Mouse (Mus musculus) heart, embryonic 12.5 days (tissue): Measurements from ENCODE around the gene Abca13. TPM values are rescaled to one million over a fixed set of nuclear protein-coding genes. Genes with fewer than 3 reads are reported as not detected.
"Not testable (repeated sequence)": the region's sequence is repeated elsewhere in the genome, so short reads cannot be mapped to it uniquely, and the experiment has no call there.

Experiments
- ATAC-seq: fragments of 200-750 bp; cut with Nextera tagmentation; 2 replicates; pipeline ENCODE4 v1.8.0; 2017; ENCODE audit warnings: moderate TSS enrichment, moderate library complexity; ENCODE audit not compliant: insufficient number of reproducible peaks, low FRiP score
- H3K27ac ChIP-seq: fragments of 300-500 bp; sonication (generic); 2 replicates; pipeline ENCODE4 v1.5.1; 2016; ENCODE audit warnings: mild to moderate bottlenecking, moderate library complexity; ENCODE audit not compliant: poor library complexity, severe bottlenecking
- H3K27me3 ChIP-seq: fragments of 300-500 bp; sonication (generic); replicated peaks from 2 replicates; pipeline ENCODE4 v1.6.1; 2016; ENCODE audit warnings: mild to moderate bottlenecking, moderate library complexity
- H3K36me3 ChIP-seq: fragments of 300-500 bp; sonication (generic); 2 replicates; pipeline ENCODE4 v1.6.1; 2016; ENCODE audit warnings: mild to moderate bottlenecking, moderate library complexity
- H3K4me1 ChIP-seq: fragments of 300-500 bp; sonication (generic); replicated peaks from 2 replicates; pipeline ENCODE4 v1.6.1; 2016; ENCODE audit warnings: mild to moderate bottlenecking
- H3K4me2 ChIP-seq: fragments of 300-500 bp; sonication (generic); 2 replicates; pipeline ENCODE4 v1.6.1; 2016; ENCODE audit warnings: mild to moderate bottlenecking, moderate library complexity
- H3K4me3 ChIP-seq: fragments of 300-500 bp; sonication (generic); 2 replicates; pipeline ENCODE4 v1.5.1; 2016; ENCODE audit warnings: mild to moderate bottlenecking
- H3K9ac ChIP-seq: fragments of 300-500 bp; sonication (generic); 2 replicates; pipeline ENCODE4 v1.6.1; 2016; ENCODE audit warnings: mild to moderate bottlenecking, moderate library complexity
- H3K9me3 ChIP-seq: fragments of 300-500 bp; sonication (generic); replicated peaks from 2 replicates; pipeline ENCODE4 v1.6.1; 2016; ENCODE audit warnings: mild to moderate bottlenecking, moderate library complexity
- WGBS: fragments of 180-500 bp; shearing (Covaris S2); methylation state at CpG from one replicate; pipeline ENCODE4 v1.1.7; 2016; 5-methylcytosine and 5-hydroxymethylcytosine counted together
- polyA plus RNA-seq: library from polyadenylated mRNA; unstranded; fragments of >200 nt; fragmentation: Nextera tagmentation; extraction: Ambion mirVana; gene quantifications from 2 replicates; pipeline ENCODE4 v1.2.1, GENCODE M21; 2016

Gene Abca13
- polyA plus RNA-seq, 1 experiment from 2014 or later, result 0.01 TPM

DNA sequence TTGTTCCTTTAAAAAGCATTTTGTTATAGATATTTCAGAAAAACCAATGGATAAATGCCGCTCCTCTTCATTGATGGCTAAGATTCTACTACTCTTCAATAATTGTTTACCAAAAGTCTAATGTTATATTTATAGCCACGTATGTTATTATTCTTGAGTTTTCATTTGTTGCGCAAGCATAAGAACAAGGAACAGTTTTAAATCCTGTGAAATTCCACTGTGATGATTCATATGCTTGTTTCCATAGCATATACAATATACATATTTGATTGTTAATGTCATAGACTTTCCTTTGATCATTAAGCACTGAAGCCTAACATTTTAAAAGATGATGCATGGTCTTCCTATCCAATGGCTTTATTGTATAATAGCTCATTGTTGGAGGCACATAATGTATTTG, 3.1 kb downstream of the Abca13 start:
- ATAC-seq, result no peak
- H3K4me3 ChIP-seq, result no peak overlapping the region

DNA sequence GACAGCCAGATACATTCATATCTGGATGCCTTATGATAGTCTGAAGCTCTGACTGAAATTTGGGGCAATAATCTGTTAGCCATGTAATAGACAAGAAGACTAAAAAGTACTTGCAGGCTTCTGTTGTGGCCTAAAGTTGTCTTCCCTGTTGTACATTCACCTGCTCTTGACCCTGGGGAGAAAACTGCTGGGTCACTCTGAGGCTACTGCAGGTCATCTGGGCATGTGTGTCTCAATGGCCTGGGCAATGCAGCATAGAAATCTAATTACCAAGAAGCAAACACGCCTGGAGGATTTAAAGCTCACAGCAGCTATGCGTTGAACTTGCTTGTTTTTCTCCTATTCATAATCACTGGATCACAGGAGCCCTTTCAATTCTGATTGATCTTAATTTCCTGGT, 8.1 kb downstream of the Abca13 start:
- WGBS, result 73% methylated on average over 2 of the region's 2 CpGs
- no peaks in the 10 kb centered on the region for H3K9me3 ChIP-seq
- H3K4me2 ChIP-seq, result no peak overlapping the region
- no peak overlapping the region for H3K27ac ChIP-seq
- ATAC-seq, result no peak
- no peaks in the 10 kb centered on the region for H3K27me3 ChIP-seq
- H3K9ac ChIP-seq, result no peak overlapping the region
- no peaks in the 10 kb centered on the region for H3K4me1 ChIP-seq
- no peak overlapping the region for H3K4me3 ChIP-seq
- H3K36me3 ChIP-seq, result no peaks in the 10 kb centered on the region

More for the DNA sequence above, 3.1 kb downstream of the Abca13 start:
- 87% methylated on average over 3 of the region's 3 CpGs for WGBS
- Histone ChIP-seq H3K9me3 (no peaks in the 10 kb centered on the region), H3K4me2 (no peak overlapping the region), H3K36me3 (no peaks in the 10 kb centered on the region), H3K9ac (no peak overlapping the region), H3K27ac (no peak overlapping the region), H3K27me3 (no peaks in the 10 kb centered on the region), H3K4me1 (no peaks in the 10 kb centered on the region)

DNA sequence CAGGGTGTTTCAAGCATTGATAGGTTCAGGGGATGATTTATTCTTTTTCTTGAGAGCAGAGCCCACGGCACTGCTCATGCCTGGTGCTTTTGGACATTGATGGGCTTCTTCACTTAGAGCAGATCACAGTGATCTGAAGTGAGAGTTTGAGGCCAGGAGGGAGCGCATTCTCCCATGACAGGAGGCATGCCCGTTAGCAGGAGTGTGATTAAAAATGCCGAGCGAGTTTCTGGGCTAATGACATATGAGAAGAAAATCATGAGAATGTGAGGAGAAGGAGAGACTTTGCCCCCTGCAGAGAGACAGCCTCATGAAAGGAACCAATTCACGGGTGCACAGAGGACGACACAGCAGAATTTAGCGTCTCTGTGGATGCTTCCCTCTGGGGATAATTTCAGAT, 19.0 kb downstream of the Abca13 start:
- Histone ChIP-seq H3K27ac (no peak overlapping the region), H3K4me2 (no peak overlapping the region), H3K4me3 (no peak overlapping the region), H3K4me1 (no peaks in the 10 kb centered on the region), H3K9me3 (no peaks in the 10 kb centered on the region), H3K36me3 (no peaks in the 10 kb centered on the region), H3K27me3 (no peaks in the 10 kb centered on the region), H3K9ac (no peak overlapping the region)
- WGBS, result 61% methylated on average over 8 of the region's 8 CpGs
- no peak for ATAC-seq

DNA sequence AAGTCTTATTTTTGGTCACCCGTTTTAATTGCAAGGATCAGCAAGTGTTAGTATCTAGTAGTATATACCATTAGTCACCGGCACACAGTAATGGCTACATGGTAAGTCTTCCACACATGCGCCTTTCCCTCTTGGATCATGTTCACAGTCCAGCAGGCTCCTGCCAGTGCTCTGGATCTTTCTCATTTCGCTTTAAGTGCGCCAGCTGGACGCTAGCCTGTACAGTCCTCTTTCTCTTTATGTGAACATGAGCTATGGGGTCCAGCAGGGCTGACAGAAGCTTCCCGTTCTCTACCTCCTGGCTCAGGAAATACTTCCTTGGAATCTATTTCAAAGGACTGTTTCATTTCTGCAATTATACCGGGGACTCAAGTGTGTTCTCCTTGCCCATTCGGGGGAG, 21.8 kb downstream of the Abca13 start:
- H3K4me3 ChIP-seq, result no peak overlapping the region
- H3K4me2 ChIP-seq, result no peak overlapping the region
- H3K4me1 ChIP-seq, result 0 out of 2 replicates have a peak, but pooled peaks cover 3% of the 10 kb centered on the region
- no peak for ATAC-seq
- WGBS, result 84% methylated on average over 9 of the region's 9 CpGs
- no peaks in the 10 kb centered on the region for H3K36me3 ChIP-seq
- H3K9me3 ChIP-seq, result no peaks in the 10 kb centered on the region
- H3K9ac ChIP-seq, result no peak overlapping the region
- no peak overlapping the region for H3K27ac ChIP-seq
- no peaks in the 10 kb centered on the region for H3K27me3 ChIP-seq

DNA sequence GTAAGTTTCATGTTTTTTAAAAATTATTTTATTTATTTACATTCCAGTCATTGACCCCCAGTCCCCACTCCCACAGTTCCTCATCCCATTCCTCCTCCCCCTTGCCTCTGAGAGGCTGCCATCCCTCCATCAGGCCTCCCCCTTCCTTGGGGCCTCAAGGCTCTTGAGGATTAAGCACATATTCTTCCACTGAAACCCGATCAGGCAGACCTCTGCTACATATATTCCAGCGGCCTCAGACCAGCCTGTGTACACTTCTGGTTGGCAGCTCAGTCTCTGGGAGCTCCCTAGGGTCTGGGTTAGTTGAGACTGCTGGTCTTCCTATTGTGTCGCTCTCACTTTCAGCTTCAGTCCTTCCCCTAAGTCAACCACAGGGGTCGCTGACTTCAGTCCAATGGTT, 24.5 kb downstream of the Abca13 start:
- H3K9me3 ChIP-seq, result no peaks in the 10 kb centered on the region
- WGBS, result 31% methylated on average over 4 of the region's 4 CpGs

DNA sequence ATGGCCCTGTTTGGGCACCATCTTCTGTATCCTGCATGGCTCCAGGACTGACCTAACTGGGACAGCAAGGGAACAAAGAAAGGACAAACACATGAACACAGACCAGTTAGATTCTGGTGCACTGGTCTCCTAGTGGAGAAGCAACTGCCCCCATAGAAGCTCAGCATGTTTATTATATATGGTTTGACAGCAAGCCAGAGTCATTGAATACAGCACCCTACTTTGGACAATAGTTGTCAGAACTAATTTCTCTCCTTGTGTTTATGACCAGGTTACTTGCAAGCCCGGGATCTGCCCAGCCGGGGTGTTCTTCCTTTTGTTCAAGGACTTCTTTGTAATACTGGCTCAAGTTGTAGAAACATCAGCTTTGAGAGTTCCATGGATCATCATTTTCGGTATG, 28.8 kb downstream of the Abca13 start:
- Histone ChIP-seq H3K9ac (no peak overlapping the region), H3K27me3 (no peaks in the 10 kb centered on the region), H3K4me2 (no peak overlapping the region), H3K36me3 (no peaks in the 10 kb centered on the region), H3K4me3 (no peak overlapping the region), H3K9me3 (no peaks in the 10 kb centered on the region), H3K4me1 (0 out of 2 replicates have a peak, but pooled peaks cover 3% of the 10 kb centered on the region), H3K27ac (no peak overlapping the region)
- 70% methylated on average over 3 of the region's 3 CpGs for WGBS
- no peak for ATAC-seq

More for the DNA sequence above, 24.5 kb downstream of the Abca13 start:
- Histone ChIP-seq H3K27ac (no peak overlapping the region), H3K36me3 (no peaks in the 10 kb centered on the region), H3K4me2 (no peak overlapping the region), H3K9ac (no peak overlapping the region), H3K4me1 (0 out of 2 replicates have a peak, but pooled peaks cover 3% of the 10 kb centered on the region), H3K4me3 (no peak overlapping the region), H3K27me3 (no peaks in the 10 kb centered on the region)
- ATAC-seq, result no peak

DNA sequence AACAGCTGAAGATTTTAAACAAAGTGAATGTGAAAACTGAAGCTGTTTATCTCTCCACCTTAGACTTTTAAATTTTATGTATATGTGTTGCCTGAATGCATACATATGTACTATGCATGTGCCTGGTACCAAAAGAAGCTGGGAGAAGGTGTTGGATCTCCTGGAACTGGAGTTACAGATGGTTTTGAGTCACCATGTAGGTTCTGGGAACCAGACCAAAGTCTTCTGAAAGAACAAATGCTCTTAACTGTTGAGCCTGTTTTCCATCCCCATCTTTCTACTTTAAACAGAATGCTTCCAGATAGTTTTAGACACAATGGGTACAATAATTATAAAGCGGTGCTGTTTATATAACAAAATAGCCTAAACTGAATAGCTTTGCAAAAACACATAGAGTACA, 29.9 kb downstream of the Abca13 start:
- ATAC-seq, result no peak
- no peaks in the 10 kb centered on the region for H3K4me1 ChIP-seq
- no peaks in the 10 kb centered on the region for H3K27me3 ChIP-seq
- no peaks in the 10 kb centered on the region for H3K9me3 ChIP-seq
- H3K9ac ChIP-seq, result no peak overlapping the region
- H3K4me2 ChIP-seq, result no peak overlapping the region
- no peak overlapping the region for H3K4me3 ChIP-seq
- no peaks in the 10 kb centered on the region for H3K36me3 ChIP-seq
- H3K27ac ChIP-seq, result no peak overlapping the region
- WGBS, result 96% methylated on average over 1 of the region's 1 CpGs

DNA sequence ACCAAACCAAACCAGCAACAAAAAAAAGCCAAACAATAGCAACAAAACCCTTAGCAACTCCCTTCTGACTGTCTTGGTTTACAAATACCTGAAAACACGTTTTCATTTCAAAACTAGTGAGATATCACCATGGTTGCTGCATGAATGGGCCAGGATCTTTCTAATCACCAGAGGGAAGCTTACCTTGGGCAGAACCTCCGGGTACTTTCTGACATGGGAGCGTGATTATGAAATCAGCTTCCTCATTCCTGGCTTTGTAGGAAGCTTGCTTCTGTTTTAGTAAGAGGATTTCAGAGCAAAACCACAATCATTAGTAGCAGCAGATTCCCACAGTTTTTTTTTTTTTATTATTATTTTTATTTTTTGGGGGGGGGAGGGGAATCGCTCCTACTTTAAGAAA, 34.7 kb downstream of the Abca13 start:
- WGBS, result 70% methylated on average over 4 of the region's 4 CpGs
- no peak for ATAC-seq
- no peak overlapping the region for H3K9ac ChIP-seq

DNA sequence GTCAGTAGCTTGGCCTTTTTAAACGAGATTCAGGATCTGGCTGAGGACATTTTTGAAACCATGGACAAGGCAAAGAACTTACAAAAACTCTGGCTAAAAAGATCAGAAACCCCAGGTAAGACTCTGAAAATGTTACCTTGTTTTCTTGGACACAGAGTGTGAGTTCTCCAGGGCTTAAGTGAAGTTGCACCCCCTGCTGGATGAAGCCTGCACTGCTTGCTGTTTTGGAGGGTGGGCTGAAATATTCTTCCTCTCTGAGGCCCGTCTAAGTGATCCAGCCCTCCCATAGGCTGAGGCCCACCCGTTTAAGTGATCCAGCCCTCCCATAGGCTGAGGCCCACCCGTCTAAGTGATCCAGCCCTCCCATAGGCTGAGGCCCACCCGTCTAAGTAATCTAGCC, 57.9 kb downstream of the Abca13 start:
- WGBS, result 86% methylated on average over 5 of the region's 5 CpGs
- H3K27ac ChIP-seq, H3K4me3 ChIP-seq, H3K9ac ChIP-seq, ATAC-seq, H3K4me2 ChIP-seq, H3K9me3 ChIP-seq, H3K27me3 ChIP-seq, H3K36me3 ChIP-seq, H3K4me1 ChIP-seq: not testable (repeated sequence)

More for the DNA sequence above, 34.7 kb downstream of the Abca13 start:
- Histone ChIP-seq H3K4me1 (no peaks in the 10 kb centered on the region), H3K4me3 (no peak overlapping the region), H3K9me3 (no peaks in the 10 kb centered on the region), H3K36me3 (no peaks in the 10 kb centered on the region), H3K27me3 (no peaks in the 10 kb centered on the region), H3K27ac (no peak overlapping the region), H3K4me2 (no peak overlapping the region)

DNA sequence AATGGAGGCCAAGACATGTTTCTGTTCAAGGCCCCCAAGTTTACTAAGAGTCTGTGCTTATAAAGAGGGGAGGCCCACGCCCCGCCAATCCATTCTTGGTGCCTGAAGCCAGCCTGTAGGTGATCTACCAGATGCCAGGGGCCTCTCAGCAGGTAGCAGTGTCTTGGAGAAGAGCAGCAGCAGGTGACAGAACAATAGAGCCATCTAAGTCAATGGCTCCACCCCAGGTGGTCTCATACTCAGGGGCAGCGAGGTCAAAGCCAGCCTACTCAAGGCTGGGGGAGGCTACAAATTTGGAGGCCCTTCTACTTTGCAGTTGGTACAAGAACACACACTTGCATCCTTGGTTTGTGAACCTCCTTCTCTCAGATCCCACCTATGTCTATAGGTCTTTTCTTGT, 71.3 kb downstream of the Abca13 start:
- H3K27ac ChIP-seq, H3K9ac ChIP-seq, H3K27me3 ChIP-seq, H3K4me2 ChIP-seq, ATAC-seq, H3K36me3 ChIP-seq, H3K4me3 ChIP-seq, H3K4me1 ChIP-seq, H3K9me3 ChIP-seq: not testable (repeated sequence)
- 61% methylated on average over 3 of the region's 3 CpGs for WGBS

DNA sequence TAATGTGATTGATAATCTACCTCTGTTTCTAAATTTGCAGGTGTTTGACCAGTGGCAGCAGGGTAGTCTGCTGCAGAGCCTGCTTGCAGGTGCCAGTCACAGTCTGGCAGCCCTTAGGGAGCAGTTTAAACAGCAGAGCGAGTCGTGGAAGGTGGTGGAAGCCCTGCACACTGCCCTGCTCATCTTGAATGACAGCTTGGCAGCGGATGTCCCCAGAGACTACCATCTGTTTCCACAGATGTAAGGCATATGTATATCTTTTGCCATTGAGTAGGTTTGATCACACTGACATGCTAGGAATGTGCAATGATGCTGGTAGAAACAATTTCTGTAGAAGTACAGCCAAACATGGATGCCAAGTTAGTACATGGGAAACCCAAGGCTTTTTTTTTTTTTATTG, 77.3 kb downstream of the Abca13 start:
- Histone ChIP-seq H3K4me1 (no peaks in the 10 kb centered on the region), H3K27ac (no peak overlapping the region), H3K27me3 (no peaks in the 10 kb centered on the region), H3K9ac (no peak overlapping the region), H3K36me3 (no peaks in the 10 kb centered on the region), H3K4me3 (no peak overlapping the region), H3K4me2 (no peak overlapping the region), H3K9me3 (peaks cover 4% of the 10 kb centered on the region; the same call in 1 of the 2 replicates)
- WGBS, result 77% methylated on average over 3 of the region's 3 CpGs
- ATAC-seq, result no peak

DNA sequence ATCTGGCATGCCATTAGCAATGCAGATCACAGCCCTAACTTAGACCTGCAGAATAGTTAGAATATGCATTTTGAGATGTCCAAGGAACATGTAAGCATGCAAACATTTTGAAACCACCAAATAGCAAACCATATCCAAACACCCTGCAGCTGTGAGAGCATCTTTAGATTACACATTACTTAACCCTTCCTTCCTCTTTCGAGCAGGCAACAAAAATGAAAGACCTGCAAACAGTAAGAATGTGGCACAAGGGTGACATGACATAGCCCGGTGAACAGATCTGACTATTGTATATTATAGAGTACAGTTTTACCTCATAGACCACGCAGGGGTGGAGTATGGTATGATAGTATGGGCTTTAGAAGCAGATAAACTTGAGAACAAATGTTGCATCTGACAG, 93.5 kb downstream of the Abca13 start:
- WGBS, result 77% methylated on average over 3 of the region's 3 CpGs
- H3K27me3 ChIP-seq, result no peaks in the 10 kb centered on the region
- no peaks in the 10 kb centered on the region for H3K9me3 ChIP-seq
- no peak overlapping the region for H3K4me2 ChIP-seq
- H3K27ac ChIP-seq, result no peak overlapping the region
- H3K4me3 ChIP-seq, result no peak overlapping the region
- no peaks in the 10 kb centered on the region for H3K4me1 ChIP-seq
- no peak for ATAC-seq
- H3K36me3 ChIP-seq, result no peaks in the 10 kb centered on the region
- no peak overlapping the region for H3K9ac ChIP-seq
